Mouse (Mus musculus): Measurements from ENCODE around the gene Ring1. TPM values are rescaled to one million over a fixed set of nuclear protein-coding genes. Genes with fewer than 3 reads are reported as not detected.

Gene Ring1
- polyA plus RNA-seq, 1 experiment from 2014 or later, result 10.1 TPM

DNA sequence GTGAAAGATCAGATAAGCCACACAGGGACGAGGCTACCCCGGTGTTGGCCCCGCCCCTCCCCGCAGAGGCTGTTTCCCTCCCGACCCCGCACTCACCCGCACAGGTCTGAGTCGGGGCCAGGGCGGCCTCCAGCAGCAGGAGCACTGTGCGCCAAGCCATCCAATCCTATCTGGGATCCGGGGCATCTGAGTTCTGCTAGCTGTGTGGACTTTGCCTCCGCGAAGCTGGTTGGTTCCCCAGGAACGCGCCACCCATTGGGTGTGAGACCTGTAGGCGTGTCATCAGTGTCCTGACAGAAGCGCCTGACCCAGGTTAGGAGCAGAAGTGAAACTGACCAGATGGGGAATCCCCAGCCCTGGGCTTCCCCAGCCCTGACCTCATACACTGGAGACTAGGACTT is 45.8 kb downstream of the Ring1 start:
- Histone ChIP-seq H3K4me1 (replicated peaks; ENCODE audit: control insufficient read depth, insufficient read depth, low read length) (no peaks in the 10 kb centered on the region; the same call in 1 of the 2 replicates), H3K9ac (ENCODE audit: low read depth, low read length) (peak overlapping the region; percentile 41), H3K36me3 (ENCODE audit: control insufficient read depth, insufficient read depth) (no peaks in the 10 kb centered on the region), H3K4me2 (replicated peaks; ENCODE audit: low read depth) (peak overlapping the region; percentile 87), H3K9me3 (ENCODE audit: control insufficient read depth) (no peaks in the 10 kb centered on the region), H3K4me3 (ENCODE audit: low read depth, low read length) (peak overlapping the region; percentile 52), H3K27me3 (replicated peaks; ENCODE audit: control insufficient read depth, insufficient read depth, low read length) (no peaks in the 10 kb centered on the region), H3K27ac (ENCODE audit: low read depth, low read length) (peak overlapping the region; percentile 82)
- peak; percentile 95 for ATAC-seq
- TF ChIP-seq CTCF (IDR thresholded peaks at IDR 0.05; ENCODE audit: low read depth), result no peak
- under 1% methylated on average over 15 of the region's 17 CpGs for WGBS

GRCm38 (mm10) chr17:33977861-33978557 is 46.5 kb downstream of the Ring1 start:
- Histone ChIP-seq H3K27me3 (replicated peaks; ENCODE audit: control insufficient read depth, insufficient read depth, low read length) (no peaks in the 10 kb centered on the region), H3K4me2 (replicated peaks; ENCODE audit: low read depth) (peak overlapping the region; percentile 87), H3K36me3 (ENCODE audit: control insufficient read depth, insufficient read depth) (no peaks in the 10 kb centered on the region), H3K4me3 (ENCODE audit: low read depth, low read length) (peak overlapping the region; percentile 52), H3K27ac (ENCODE audit: low read depth, low read length) (peak overlapping the region; percentile 54; the same call in 1 of the 2 replicates), H3K4me1 (replicated peaks; ENCODE audit: control insufficient read depth, insufficient read depth, low read length) (no peaks in the 10 kb centered on the region; the same call in 1 of the 2 replicates), H3K9me3 (ENCODE audit: control insufficient read depth) (no peaks in the 10 kb centered on the region), H3K9ac (ENCODE audit: low read depth, low read length) (peak overlapping the region; percentile 41)
- no peak for ATAC-seq
- WGBS, result 1% methylated on average over 57 of the region's 57 CpGs
- no peak for TF ChIP-seq CTCF (IDR thresholded peaks at IDR 0.05; ENCODE audit: low read depth)

DNA sequence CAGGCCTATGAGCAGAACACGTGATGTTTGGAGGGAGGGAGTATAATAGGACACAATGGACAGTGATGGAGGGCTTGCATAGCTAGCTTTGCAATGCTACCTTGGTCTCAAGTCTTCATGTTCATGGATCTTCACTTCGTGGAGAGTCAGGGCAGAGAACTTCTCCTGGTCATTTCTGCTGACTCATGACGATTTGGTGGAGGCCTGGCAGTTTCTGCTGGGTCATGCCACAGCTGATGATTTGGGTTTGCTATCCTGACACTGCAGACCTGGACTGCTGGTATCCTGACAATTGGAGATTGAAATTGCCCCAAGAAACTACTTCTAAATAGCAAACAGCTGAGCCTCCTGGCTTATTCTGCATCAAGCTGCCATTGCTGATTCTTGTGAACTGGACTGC is 50.9 kb downstream of the Ring1 start:
- Histone ChIP-seq H3K9ac (ENCODE audit: low read depth, low read length) (no peak overlapping the region), H3K9me3 (ENCODE audit: control insufficient read depth) (no peaks in the 10 kb centered on the region), H3K4me1 (replicated peaks; ENCODE audit: control insufficient read depth, insufficient read depth, low read length) (no peaks in the 10 kb centered on the region), H3K4me3 (ENCODE audit: low read depth, low read length) (no peak overlapping the region), H3K4me2 (replicated peaks; ENCODE audit: low read depth) (no peak overlapping the region), H3K27me3 (replicated peaks; ENCODE audit: control insufficient read depth, insufficient read depth, low read length) (no peaks in the 10 kb centered on the region), H3K36me3 (ENCODE audit: control insufficient read depth, insufficient read depth) (no peaks in the 10 kb centered on the region), H3K27ac (ENCODE audit: low read depth, low read length) (no peak overlapping the region)
- no peak for TF ChIP-seq CTCF (IDR thresholded peaks at IDR 0.05; ENCODE audit: low read depth)
- 62% methylated on average over 3 of the region's 3 CpGs for WGBS
- no peak for ATAC-seq

DNA sequence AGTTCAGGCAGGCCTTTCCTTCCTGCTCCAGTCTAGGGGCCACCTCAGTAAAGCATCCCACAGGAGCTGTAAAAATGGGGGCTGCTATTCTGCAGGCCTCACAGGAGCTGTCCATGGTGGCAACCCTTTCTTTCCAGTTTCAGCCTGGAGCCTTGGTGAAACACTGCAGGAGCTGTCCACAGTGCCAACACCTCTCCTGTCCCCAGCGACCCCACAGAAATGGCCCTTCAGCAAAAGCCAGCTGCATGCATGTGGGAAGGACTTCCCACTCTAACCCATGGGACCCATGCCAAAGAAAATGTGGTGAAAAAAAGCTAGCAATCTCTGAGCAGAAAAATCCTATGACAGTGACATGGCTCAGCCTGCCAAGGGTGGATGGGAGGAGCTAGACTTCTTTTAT is 51.8 kb downstream of the Ring1 start:
- H3K4me1 ChIP-seq (replicated peaks; ENCODE audit: control insufficient read depth, insufficient read depth, low read length), result no peaks in the 10 kb centered on the region
- no peak for TF ChIP-seq CTCF (IDR thresholded peaks at IDR 0.05; ENCODE audit: low read depth)
- WGBS, result 7% methylated on average over 1 of the region's 1 CpGs

More for the DNA sequence above, 51.8 kb downstream of the Ring1 start:
- Histone ChIP-seq H3K9ac (ENCODE audit: low read depth, low read length) (no peak overlapping the region), H3K27me3 (replicated peaks; ENCODE audit: control insufficient read depth, insufficient read depth, low read length) (no peaks in the 10 kb centered on the region), H3K4me2 (replicated peaks; ENCODE audit: low read depth) (no peak overlapping the region), H3K9me3 (ENCODE audit: control insufficient read depth) (no peaks in the 10 kb centered on the region), H3K27ac (ENCODE audit: low read depth, low read length) (no peak overlapping the region), H3K36me3 (ENCODE audit: control insufficient read depth, insufficient read depth) (no peaks in the 10 kb centered on the region), H3K4me3 (ENCODE audit: low read depth, low read length) (no peak overlapping the region)
- ATAC-seq, result no peak

MicroRNAs encoded within 50 kb of the gene (microRNA counts, 519-probe panel; counts per million panel counts)
- microRNA mmu-miR-219, result not detected

Small RNA genes within 50 kb of the gene (microRNA-seq; reads per million reads assigned to microRNA genes)
- gene Mir219a-1 (not detected), gene Mir219c (not detected)

Other genes starting within 250 kb of the Ring1 start
- 26.7 and 33.5 TPM in 2 replicates for gene Angptl4, start 242.8 kb downstream of the Ring1 start, polyA plus RNA-seq (2015; fragmentation: Nextera tagmentation; extraction: Ambion mirVana)
- 14.8 and 14.9 TPM in 2 replicates for gene Kank3, start 214.2 kb downstream of the Ring1 start, polyA plus RNA-seq (2015; fragmentation: Nextera tagmentation; extraction: Ambion mirVana)
- gene Rps28, start 200.1 kb downstream of the Ring1 start, polyA plus RNA-seq (2015; fragmentation: Nextera tagmentation; extraction: Ambion mirVana), result 831 and 858 TPM in 2 replicates
- 503 and 513 TPM in 2 replicates for gene Ndufa7, start 200.1 kb downstream of the Ring1 start, polyA plus RNA-seq (2015; fragmentation: Nextera tagmentation; extraction: Ambion mirVana)
- gene Cd320, start 181.6 kb downstream of the Ring1 start, polyA plus RNA-seq (2015; fragmentation: Nextera tagmentation; extraction: Ambion mirVana), result 16.8 and 17.6 TPM in 2 replicates
- not detected in 2 replicates for gene Gm7029, start 150.8 kb downstream of the Ring1 start, polyA plus RNA-seq (2015; fragmentation: Nextera tagmentation; extraction: Ambion mirVana)
- gene Kifc1, start 134.0 kb downstream of the Ring1 start, polyA plus RNA-seq (2015; fragmentation: Nextera tagmentation; extraction: Ambion mirVana), result 1.7 and 1.9 TPM in 2 replicates
- 0.25 and 0.31 TPM in 2 replicates for gene Platr17, start 119.5 kb downstream of the Ring1 start, polyA plus RNA-seq (2015; fragmentation: Nextera tagmentation; extraction: Ambion mirVana)
- gene Daxx, start 115.3 kb downstream of the Ring1 start, polyA plus RNA-seq (2015; fragmentation: Nextera tagmentation; extraction: Ambion mirVana), result 20.6 and 22.6 TPM in 2 replicates
- 102 and 110 TPM in 2 replicates for gene Tapbp, start 108.8 kb downstream of the Ring1 start, polyA plus RNA-seq (2015; fragmentation: Nextera tagmentation; extraction: Ambion mirVana)
- gene Zbtb22, start 108.8 kb downstream of the Ring1 start, polyA plus RNA-seq (2015; fragmentation: Nextera tagmentation; extraction: Ambion mirVana), result 11.1 and 12.9 TPM in 2 replicates
- 10.8 and 11.6 TPM in 2 replicates for gene Rgl2, start 95.1 kb downstream of the Ring1 start, polyA plus RNA-seq (2015; fragmentation: Nextera tagmentation; extraction: Ambion mirVana)
- gene Pfdn6, start 84.3 kb downstream of the Ring1 start, polyA plus RNA-seq (2015; fragmentation: Nextera tagmentation; extraction: Ambion mirVana), result 111 and 116 TPM in 2 replicates
- gene Wdr46, start 84.0 kb downstream of the Ring1 start, polyA plus RNA-seq (2015; fragmentation: Nextera tagmentation; extraction: Ambion mirVana), result 10.6 and 11.2 TPM in 2 replicates
- gene B3galt4, start 73.2 kb downstream of the Ring1 start, polyA plus RNA-seq (2015; fragmentation: Nextera tagmentation; extraction: Ambion mirVana), result 14.0 and 15.0 TPM in 2 replicates
- gene Vps52, start 68.9 kb downstream of the Ring1 start, polyA plus RNA-seq (2015; fragmentation: Nextera tagmentation; extraction: Ambion mirVana), result 23.5 and 25.5 TPM in 2 replicates
- gene Rps18, start 68.7 kb downstream of the Ring1 start, polyA plus RNA-seq (2015; fragmentation: Nextera tagmentation; extraction: Ambion mirVana), result 1,060 and 1,067 TPM in 2 replicates
- 896 and 933 TPM in 2 replicates for gene H2-K1, start 24.3 kb downstream of the Ring1 start, polyA plus RNA-seq (2015; fragmentation: Nextera tagmentation; extraction: Ambion mirVana)
- gene H2-Ke6, start 3.4 kb upstream of the Ring1 start, polyA plus RNA-seq (2015; fragmentation: Nextera tagmentation; extraction: Ambion mirVana), result 59.8 and 67.1 TPM in 2 replicates
- 99.1 and 99.5 TPM in 2 replicates for gene Slc39a7, start 7.0 kb upstream of the Ring1 start, polyA plus RNA-seq (2015; fragmentation: Nextera tagmentation; extraction: Ambion mirVana)
- gene Rxrb, start 7.1 kb upstream of the Ring1 start, polyA plus RNA-seq (2015; fragmentation: Nextera tagmentation; extraction: Ambion mirVana), result 19.5 and 22.1 TPM in 2 replicates
- 0.13 and 0.21 TPM in 2 replicates for gene Col11a2, start 14.8 kb upstream of the Ring1 start, polyA plus RNA-seq (2015; fragmentation: Nextera tagmentation; extraction: Ambion mirVana)
- gene H2-Oa, start 67.7 kb upstream of the Ring1 start, polyA plus RNA-seq (2015; fragmentation: Nextera tagmentation; extraction: Ambion mirVana), result 0.25 and 0.90 TPM in 2 replicates
- 15.2 and 16.7 TPM in 2 replicates for gene H2-DMa, start 94.9 kb upstream of the Ring1 start, polyA plus RNA-seq (2015; fragmentation: Nextera tagmentation; extraction: Ambion mirVana)
- 51.8 and 60.0 TPM in 2 replicates for gene Brd2, start 98.0 kb upstream of the Ring1 start, polyA plus RNA-seq (2015; fragmentation: Nextera tagmentation; extraction: Ambion mirVana)
- gene H2-DMb2, start 118.6 kb upstream of the Ring1 start, polyA plus RNA-seq (2015; fragmentation: Nextera tagmentation; extraction: Ambion mirVana), result 0.97 and 0.98 TPM in 2 replicates
- 5.1 and 6.4 TPM in 2 replicates for gene H2-DMb1, start 128.4 kb upstream of the Ring1 start, polyA plus RNA-seq (2015; fragmentation: Nextera tagmentation; extraction: Ambion mirVana)
- gene Tap1, start 162.9 kb upstream of the Ring1 start, polyA plus RNA-seq (2015; fragmentation: Nextera tagmentation; extraction: Ambion mirVana), result 14.1 and 15.0 TPM in 2 replicates
- 36.8 and 37.7 TPM in 2 replicates for gene Psmb9, start 163.1 kb upstream of the Ring1 start, polyA plus RNA-seq (2015; fragmentation: Nextera tagmentation; extraction: Ambion mirVana)
- 82.4 and 86.4 TPM in 2 replicates for gene Psmb8, start 173.0 kb upstream of the Ring1 start, polyA plus RNA-seq (2015; fragmentation: Nextera tagmentation; extraction: Ambion mirVana)
- gene Tap2, start 178.8 kb upstream of the Ring1 start, polyA plus RNA-seq (2015; fragmentation: Nextera tagmentation; extraction: Ambion mirVana), result 11.2 and 13.0 TPM in 2 replicates
- 0.17 and 0.30 TPM in 2 replicates for gene H2-Ob, start 214.2 kb upstream of the Ring1 start, polyA plus RNA-seq (2015; fragmentation: Nextera tagmentation; extraction: Ambion mirVana)
- gene H2-Ab1, start 233.0 kb upstream of the Ring1 start, polyA plus RNA-seq (2015; fragmentation: Nextera tagmentation; extraction: Ambion mirVana), result 53.8 and 53.9 TPM in 2 replicates

Data from intestine, postnatal 0 days (tissue).